Mouse (Mus musculus) heart, adult 2 months (tissue): ENCODE results near the gene Lpcat3. TPM values are rescaled to one million over a fixed set of nuclear protein-coding genes. Genes with fewer than 3 reads are reported as not detected.

ENCODE experiments used
- DNase-seq, 2 experiments: peaks; one replicate each; pipeline ENCODE4 v3.0.0; 2021
- H3K27ac ChIP-seq: fragments of 200-600 bp; 2 replicates; pipeline ENCODE4 v1.8.1; 2022
- H3K27me3 ChIP-seq: fragments of 200-500 bp; 2 replicates; pipeline ENCODE4 v1.6.1; 2012; ENCODE audit warnings: mild to moderate bottlenecking, low read length, inconsistent platforms, mixed read lengths; ENCODE audit not compliant: control insufficient read depth, insufficient read depth
- H3K36me3 ChIP-seq: fragments of 200-500 bp; 2 replicates; pipeline ENCODE4 v1.6.1; 2012; ENCODE audit warnings: low read length, inconsistent platforms; ENCODE audit not compliant: control insufficient read depth, insufficient read depth
- H3K4me1 ChIP-seq: fragments of 200-500 bp; 2 replicates; pipeline ENCODE4 v1.6.1; 2011; ENCODE audit warnings: low read length; ENCODE audit not compliant: control insufficient read depth, insufficient read depth
- H3K4me3 ChIP-seq: fragments of 200-600 bp; 2 replicates; pipeline ENCODE4 v1.8.1; 2022
- H3K79me2 ChIP-seq: fragments of 200-500 bp; replicated peaks from 2 replicates; pipeline ENCODE4 v1.6.1; 2012; ENCODE audit warnings: mild to moderate bottlenecking, inconsistent platforms, low read length, moderate library complexity, mixed read lengths; ENCODE audit not compliant: control insufficient read depth, insufficient read depth
- H3K9ac ChIP-seq: fragments of 200-500 bp; 2 replicates; pipeline ENCODE4 v1.6.1; 2012; ENCODE audit warnings: low read depth, mild to moderate bottlenecking, control low read depth, inconsistent platforms, low read length, mixed read lengths
- CTCF ChIP-seq: fragments of 200-600 bp; IDR thresholded peaks from 2 replicates; pipeline ENCODE4 v1.8.1; 2022; ENCODE audit warnings: antibody characterized with exemption, mild to moderate bottlenecking, moderate library complexity
- EP300 ChIP-seq: fragments of 200-500 bp; IDR thresholded peaks from 2 replicates; pipeline ENCODE4 v1.6.1; 2011; ENCODE audit warnings: low read depth, low read length, control low read depth; ENCODE audit not compliant: insufficient read depth
- POLR2A ChIP-seq: fragments of 200-500 bp; IDR thresholded peaks from 2 replicates; pipeline ENCODE4 v1.6.1; 2011; ENCODE audit warnings: mild to moderate bottlenecking, low read depth, low read length, control low read depth; ENCODE audit not compliant: insufficient read depth
- WGBS: fragments of 180-500 bp; shearing (Covaris S2); methylation state at CpG from one replicate; pipeline ENCODE4 v1.1.7; 2018; 5-methylcytosine and 5-hydroxymethylcytosine counted together
- intact Hi-C: fragments of 180-260 bp; cut with DNase I; formaldehyde crosslinking; loops from one replicate; pipeline ENCODE4 v1.15.1; 2025
- polyA plus RNA-seq: library from polyadenylated mRNA; depleted of rRNA; stranded (reverse); fragments of >200 nt; gene quantifications from 2 replicates; pipeline ENCODE4 v1.2.3, GENCODE M21; 2012
- total RNA-seq, 2 experiments: library from RNA; stranded (reverse); gene quantifications; 2 replicates each; pipeline ENCODE4 v1.2.3; 2021

Lpcat3 gene
- total and polyA plus RNA-seq, 3 experiments, result 34.9 to 73.4 (median 40.5) TPM

DNA sequence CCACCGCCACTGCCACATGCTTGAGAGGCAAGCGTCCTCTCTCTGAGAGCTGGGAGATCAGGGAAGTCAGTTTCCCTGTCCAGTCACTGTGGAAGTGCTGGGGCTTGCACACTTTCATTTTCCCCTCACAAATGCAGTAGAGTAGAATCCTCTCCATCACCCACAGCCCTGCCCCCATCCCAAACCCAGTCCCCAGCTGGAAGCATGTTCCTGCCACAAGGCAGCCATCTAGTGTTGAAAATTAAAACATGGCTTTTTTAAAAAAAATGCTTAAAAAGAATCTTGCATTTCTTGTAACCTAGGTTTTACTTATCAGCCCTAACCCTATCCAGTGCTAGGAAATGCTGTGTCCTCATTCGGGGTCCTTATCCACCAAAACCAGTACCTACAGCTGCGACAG, 22.8 kb upstream of the Lpcat3 start:
- no peak overlapping the region for H3K4me3 ChIP-seq
- no peaks in the 10 kb centered on the region for H3K36me3 ChIP-seq
- H3K79me2 ChIP-seq, result no peaks in the 10 kb centered on the region
- H3K27ac ChIP-seq, result no peak overlapping the region
- no peaks in the 10 kb centered on the region for H3K4me1 ChIP-seq
- no peaks in the 10 kb centered on the region for H3K27me3 ChIP-seq
- TF ChIP-seq EP300, result no peak
- TF ChIP-seq CTCF, result no peak
- no peak for TF ChIP-seq POLR2A
- no peak for DNase-seq
- 81% methylated on average over 4 of the region's 4 CpGs for WGBS
- no peak overlapping the region for H3K9ac ChIP-seq
- intact Hi-C loops, result no loop called here

DNA sequence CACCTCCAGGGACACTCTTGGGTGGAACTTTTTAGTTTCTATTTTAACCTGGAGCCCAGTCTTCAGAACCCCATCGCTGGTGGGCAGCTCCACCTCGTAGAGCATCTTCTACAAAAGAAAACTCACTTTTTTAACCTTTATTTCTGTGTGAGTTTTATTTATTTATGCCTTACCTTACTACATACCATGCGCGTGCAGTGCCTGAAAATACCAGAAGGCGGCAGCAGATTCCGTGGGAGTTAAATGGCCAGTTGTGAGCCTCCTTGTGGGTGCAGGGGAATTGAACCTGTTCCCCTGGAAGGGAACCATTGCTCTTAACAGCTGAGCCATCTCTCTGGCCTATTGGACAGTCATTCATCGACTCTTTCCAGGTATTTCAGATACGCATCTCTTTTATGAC, 21.8 kb upstream of the Lpcat3 start:
- TF ChIP-seq EP300 (no peak), CTCF (peak; percentile 91), POLR2A (no peak)
- WGBS, result 32% methylated on average over 8 of the region's 8 CpGs
- H3K9ac ChIP-seq, result no peak overlapping the region
- intact Hi-C loops, result loop anchor here (1.0 kb wide), 2 partner anchors 99 to 118 kb away; no protein-coding TSS in a partner anchor
- H3K4me3 ChIP-seq, result no peak overlapping the region
- H3K27ac ChIP-seq, result no peak overlapping the region
- H3K27me3 ChIP-seq, result no peaks in the 10 kb centered on the region
- DNase-seq, result peak; percentile 63 to 82
- no peaks in the 10 kb centered on the region for H3K4me1 ChIP-seq
- no peaks in the 10 kb centered on the region for H3K36me3 ChIP-seq
- no peaks in the 10 kb centered on the region for H3K79me2 ChIP-seq

DNA sequence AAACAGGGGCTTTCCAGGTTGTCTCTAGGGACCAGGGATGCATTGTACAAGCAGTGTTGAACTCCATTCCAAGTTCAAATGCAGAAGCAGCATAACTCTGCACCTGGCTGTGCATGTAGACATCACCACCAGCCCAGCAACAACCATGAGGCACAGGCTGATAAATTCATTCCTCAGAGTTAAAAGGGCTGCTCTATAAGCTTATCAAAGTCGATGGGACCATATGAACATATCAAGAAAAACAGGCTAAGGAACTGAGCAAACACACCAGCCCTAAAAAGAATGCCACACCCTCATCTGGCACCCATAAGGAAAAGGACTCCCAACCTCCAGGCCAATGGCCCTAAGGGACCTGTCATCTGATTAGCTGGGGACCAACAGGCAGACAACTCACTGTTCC, 16.4 kb upstream of the Lpcat3 start:
- H3K36me3 ChIP-seq, result no peaks in the 10 kb centered on the region
- no peak for DNase-seq
- WGBS, result 62% methylated on average over 1 of the region's 1 CpGs
- H3K27ac ChIP-seq, result no peak overlapping the region
- no peaks in the 10 kb centered on the region for H3K4me1 ChIP-seq
- no peaks in the 10 kb centered on the region for H3K79me2 ChIP-seq
- H3K9ac ChIP-seq, result no peak overlapping the region
- TF ChIP-seq EP300, result no peak
- no peak for TF ChIP-seq POLR2A
- TF ChIP-seq CTCF, result no peak
- intact Hi-C loops, result no loop called here
- H3K4me3 ChIP-seq, result no peak overlapping the region
- H3K27me3 ChIP-seq, result no peaks in the 10 kb centered on the region

DNA sequence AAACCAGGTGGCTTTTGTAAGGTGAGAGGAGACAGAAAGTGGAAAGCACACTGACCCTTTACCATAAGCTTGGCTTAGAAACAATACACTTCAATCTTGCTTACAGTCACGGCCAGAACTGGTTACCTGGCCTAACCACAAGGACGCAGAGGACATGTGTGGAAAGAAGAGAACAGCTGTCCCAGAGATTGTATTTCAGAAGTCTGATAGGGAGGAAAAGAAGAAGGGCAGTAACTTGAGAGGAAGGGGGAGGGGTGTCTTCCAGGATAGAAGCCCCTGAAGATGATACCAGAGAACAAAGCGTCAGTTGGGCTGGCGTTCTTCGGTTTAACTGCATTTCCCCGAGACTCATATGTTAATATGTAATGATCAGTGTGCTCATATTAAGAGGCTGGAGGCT, 6.9 kb upstream of the Lpcat3 start:
- Histone ChIP-seq H3K79me2 (no peaks in the 10 kb centered on the region), H3K27me3 (no peaks in the 10 kb centered on the region), H3K4me1 (no peaks in the 10 kb centered on the region), H3K36me3 (no peaks in the 10 kb centered on the region), H3K4me3 (no peak overlapping the region), H3K9ac (no peak overlapping the region), H3K27ac (no peak overlapping the region)
- intact Hi-C loops, result no loop called here
- WGBS, result 64% methylated on average over 6 of the region's 6 CpGs
- DNase-seq, result no peak
- TF ChIP-seq POLR2A (no peak), EP300 (no peak), CTCF (no peak)

DNA sequence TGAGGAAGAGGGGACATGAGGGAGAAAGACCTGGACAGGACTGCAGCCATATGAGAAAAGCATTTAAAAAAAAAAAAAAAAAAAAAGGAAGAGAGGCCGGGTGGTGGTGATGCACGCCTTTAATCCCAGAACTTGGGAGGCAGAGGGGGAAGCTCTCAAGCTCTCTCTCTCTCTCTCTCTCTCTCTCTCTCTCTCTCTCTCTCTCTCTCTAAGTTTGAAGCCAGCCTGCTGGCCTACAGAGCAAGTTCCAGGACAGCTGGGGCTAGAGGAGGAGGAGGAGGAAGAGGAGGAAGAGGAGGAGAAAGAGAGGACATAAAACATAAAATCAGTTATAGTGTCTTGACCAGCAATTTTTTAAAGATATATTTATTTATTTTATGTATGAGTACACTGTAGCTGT, 4.8 kb upstream of the Lpcat3 start:
- H3K27ac ChIP-seq, result no peak overlapping the region
- H3K4me3 ChIP-seq, result no peak overlapping the region
- H3K36me3 ChIP-seq, result no peaks in the 10 kb centered on the region
- no peak overlapping the region for H3K9ac ChIP-seq
- H3K4me1 ChIP-seq, result no peaks in the 10 kb centered on the region
- H3K79me2 ChIP-seq, result no peaks in the 10 kb centered on the region
- WGBS, result 57% methylated on average over 2 of the region's 2 CpGs
- TF ChIP-seq POLR2A, result no peak
- TF ChIP-seq EP300, result no peak
- no peak for TF ChIP-seq CTCF
- intact Hi-C loops, result no loop called here
- no peaks in the 10 kb centered on the region for H3K27me3 ChIP-seq
- no peak for DNase-seq

DNA sequence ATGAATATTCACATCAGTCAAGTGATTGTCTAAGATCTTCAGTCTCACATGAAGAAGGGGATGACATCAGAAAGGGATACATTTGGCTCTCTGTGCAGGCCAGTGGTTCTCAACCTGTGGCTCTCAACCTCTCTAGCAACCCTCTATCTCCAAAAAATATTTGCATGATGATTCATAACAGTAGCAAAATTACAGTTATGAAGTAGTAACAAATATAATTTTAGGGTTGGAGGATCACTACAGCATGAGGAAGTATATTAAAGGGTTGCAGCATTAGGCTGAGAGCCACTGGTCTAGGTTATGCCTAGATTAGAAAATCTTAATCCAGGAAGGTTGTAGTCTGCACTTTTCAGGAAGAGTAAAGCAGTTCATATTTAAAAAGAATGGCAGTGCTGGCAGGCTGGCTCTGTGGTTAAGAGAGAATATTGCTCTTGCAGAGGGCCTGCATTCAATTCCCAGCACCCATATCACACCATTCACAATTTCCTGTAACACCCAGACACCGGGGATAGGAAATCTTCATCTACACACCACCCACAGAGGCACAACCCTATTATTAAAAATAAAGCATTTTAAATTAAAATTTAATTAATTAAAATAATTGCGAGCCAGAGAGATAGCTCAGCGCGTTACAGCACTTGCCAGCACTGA, 1.5 kb upstream of the Lpcat3 start:
- Histone ChIP-seq H3K27me3 (no peaks in the 10 kb centered on the region), H3K4me1 (no peaks in the 10 kb centered on the region), H3K9ac (no peak overlapping the region), H3K4me3 (no peak overlapping the region), H3K27ac (no peak overlapping the region), H3K79me2 (no peaks in the 10 kb centered on the region), H3K36me3 (no peaks in the 10 kb centered on the region)
- TF ChIP-seq CTCF (no peak), EP300 (no peak), POLR2A (no peak)
- no peak for DNase-seq
- 95% methylated on average over 4 of the region's 4 CpGs for WGBS
- intact Hi-C loops, result no loop called here

DNA sequence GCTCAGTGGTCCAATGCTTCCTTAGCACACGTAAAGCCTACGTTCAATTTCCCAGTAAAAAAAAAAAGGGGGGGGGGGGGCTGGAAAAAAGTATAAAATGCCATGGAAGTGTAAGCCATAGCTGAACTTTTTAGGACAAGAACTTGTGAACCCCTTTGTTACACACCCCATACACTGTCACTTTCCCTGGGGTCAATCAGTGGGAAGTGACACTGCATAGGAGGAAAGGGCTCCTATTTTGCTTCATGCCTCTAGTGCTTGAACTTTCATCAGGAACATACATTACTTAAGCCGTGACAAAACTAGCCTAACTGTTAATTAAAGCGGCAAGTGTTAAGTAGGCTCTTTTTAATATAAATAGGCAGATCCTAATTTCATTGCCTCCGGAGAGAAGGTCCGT, 832 bp upstream of the Lpcat3 start:
- Histone ChIP-seq H3K36me3 (no peaks in the 10 kb centered on the region), H3K4me1 (no peaks in the 10 kb centered on the region), H3K79me2 (no peaks in the 10 kb centered on the region), H3K27ac (peak overlapping the region; percentile 94), H3K27me3 (no peaks in the 10 kb centered on the region), H3K4me3 (peak overlapping the region; percentile 91), H3K9ac (peak overlapping the region; percentile 62)
- no peak for DNase-seq
- 33% methylated on average over 6 of the region's 6 CpGs for WGBS
- intact Hi-C loops, result loop anchor here (1.0 to 2.0 kb wide), 2 partner anchors 79 to 93 kb away; partner anchors contain the start of gene Grcc10
- TF ChIP-seq EP300, result no peak
